Mouse (Mus musculus): ENCODE data around the gene Znhit6.

The Znhit6 gene

GRCm38 (mm10) chr3:145575743-145576481 is at the start of gene Znhit6:
Gene Znhit6 (plus strand): TSS chr3:145576205.
- in situ Hi-C loops (cut with MboI, MseI) = loop anchor here (25.0 kb wide), 1 partner anchor 586 kb away; no protein-coding TSS in a partner anchor

- in situ Hi-C loops (cut with MboI, MseI) = no loop called here
Measured at GRCm38 (mm10) chr3:145537870-145538269, 38.1 kb upstream of the Znhit6 start.

GRCm38 (mm10) chr3:145548441-145549415 is 27.3 kb upstream of the Znhit6 start:
- in situ Hi-C loops (cut with MboI, MseI) = no loop called here

DNA sequence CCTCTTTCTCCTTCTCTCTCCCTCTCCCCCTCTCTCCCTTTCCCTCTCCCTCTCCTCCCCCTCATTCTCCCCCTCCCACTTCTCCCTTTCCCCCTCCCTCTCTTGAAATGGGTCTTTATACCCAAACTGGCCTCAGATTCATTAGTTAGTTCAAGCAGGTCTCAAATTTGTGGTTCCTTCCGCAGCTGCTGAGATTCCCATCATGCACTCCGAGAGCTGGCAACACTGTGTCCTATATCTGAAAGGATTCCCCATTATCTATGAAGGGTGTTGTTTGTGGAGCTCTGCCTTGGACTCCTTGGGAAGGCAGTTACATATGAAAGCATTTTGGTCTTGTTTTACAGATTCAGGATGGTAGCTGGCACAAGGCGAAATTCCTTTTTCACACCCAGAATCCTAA is 25.8 kb upstream of the Znhit6 start:
- in situ Hi-C loops (cut with MboI, MseI) = no loop called here

DNA sequence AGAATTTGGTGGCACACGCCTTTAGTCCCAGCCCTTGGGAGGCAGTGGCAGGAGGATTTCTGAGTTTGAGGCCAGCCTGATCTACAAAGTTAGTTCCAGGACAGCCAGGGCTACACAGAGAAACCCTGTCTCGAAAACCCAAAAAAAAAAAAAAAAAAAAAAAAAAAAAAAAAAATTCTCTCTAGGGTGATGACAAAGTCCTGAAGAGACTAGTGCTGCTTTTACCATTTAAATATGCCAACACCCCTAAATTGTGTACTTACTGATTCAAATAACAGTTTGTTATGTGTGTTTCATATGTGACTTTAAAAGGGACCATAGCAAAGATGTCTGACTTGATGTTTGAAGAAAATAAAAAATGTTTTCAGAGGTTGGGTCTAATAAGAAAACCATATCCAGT is 21.6 kb upstream of the Znhit6 start:
- in situ Hi-C loops (cut with MboI, MseI) = no loop called here

- in situ Hi-C loops (cut with MboI, MseI) = no loop called here
Measured at GRCm38 (mm10) chr3:145556206-145556605, 19.8 kb upstream of the Znhit6 start.

DNA sequence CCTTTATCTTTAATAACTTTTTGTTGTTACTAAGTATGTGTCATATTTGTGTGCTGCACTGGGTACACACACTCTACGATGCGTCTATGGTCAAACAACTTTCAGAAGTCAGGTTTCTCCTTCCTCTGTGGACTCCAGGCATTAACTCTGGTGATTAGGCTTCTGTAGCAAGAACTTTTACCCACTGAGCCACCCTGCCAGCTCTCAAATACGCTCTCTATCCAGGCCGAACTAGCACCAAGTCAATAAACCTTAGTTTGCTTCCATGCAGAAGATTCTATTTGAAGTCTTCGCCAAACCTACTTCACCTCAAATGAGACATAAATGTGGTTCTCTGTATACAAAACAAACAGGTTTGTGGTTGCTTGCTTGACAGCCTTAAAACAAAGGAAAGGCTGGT is 16.3 kb upstream of the Znhit6 start:
- in situ Hi-C loops (cut with MboI, MseI) = no loop called here

- in situ Hi-C loops (cut with MboI, MseI) = no loop called here
Measured at GRCm38 (mm10) chr3:145560117-145560516, 15.9 kb upstream of the Znhit6 start.

DNA sequence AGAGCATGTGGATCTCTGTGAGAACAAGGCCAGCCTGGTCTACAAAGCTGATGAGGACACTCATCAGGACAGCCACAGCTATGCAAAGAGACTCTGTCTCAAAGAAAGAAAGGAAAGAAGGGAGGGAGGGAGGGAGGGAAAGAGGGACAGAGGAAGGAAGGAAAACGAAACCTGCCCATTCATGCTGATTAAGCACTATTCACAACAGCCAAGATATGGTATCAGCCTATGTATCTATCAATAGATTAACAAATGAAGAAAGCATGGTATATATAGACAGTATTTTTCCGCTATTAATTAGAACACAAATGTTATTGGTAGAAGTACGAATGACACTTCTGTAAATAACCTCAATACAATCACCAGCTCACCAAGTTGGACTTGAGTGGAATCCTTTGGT is 1.5 kb upstream of the Znhit6 start:
- in situ Hi-C loops (cut with MboI, MseI) = no loop called here

DNA sequence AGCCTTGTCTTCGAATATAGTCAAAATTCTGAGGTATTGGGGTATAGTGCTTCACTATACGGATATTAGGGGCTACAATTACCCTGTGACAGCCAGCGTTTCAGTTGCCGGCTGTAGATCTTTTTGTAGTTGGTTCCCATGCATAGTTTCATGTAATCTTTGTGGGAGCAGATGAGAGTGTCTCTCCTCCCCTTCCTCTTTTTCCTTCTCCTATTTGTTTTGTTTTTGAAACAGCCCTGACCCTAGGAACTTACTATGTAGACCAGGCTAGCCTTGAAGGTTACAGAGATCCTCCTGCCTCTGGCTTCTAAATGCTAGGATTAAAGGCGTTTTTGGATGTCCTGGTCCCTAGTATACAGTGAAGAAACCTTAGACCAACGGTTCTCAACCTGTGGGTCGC is 665 bp upstream of the Znhit6 start:
- in situ Hi-C loops (cut with MboI, MseI) = loop anchor here (25.0 kb wide), 1 partner anchor 587 kb away; no protein-coding TSS in a partner anchor

DNA sequence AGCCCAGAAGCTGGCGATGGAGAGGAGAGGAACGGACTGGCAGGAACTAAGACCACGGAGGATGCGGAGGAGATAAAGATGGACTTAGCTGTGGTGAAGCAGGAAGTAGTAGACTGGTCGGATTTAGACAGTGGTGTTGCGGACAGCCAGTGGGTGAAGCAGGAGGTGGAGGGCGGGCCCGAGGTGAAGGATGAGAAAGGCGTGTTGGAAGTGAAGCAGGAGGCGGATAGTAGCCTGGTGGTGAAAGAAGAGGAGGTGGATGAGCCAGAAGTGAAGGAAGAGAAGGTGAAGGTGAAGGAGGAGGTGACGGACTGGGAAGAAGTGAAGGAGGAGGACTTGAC is 447 bp downstream of the Znhit6 start:
- in situ Hi-C loops (cut with MboI, MseI) = loop anchor here (25.0 kb wide), 1 partner anchor 586 kb away; no protein-coding TSS in a partner anchor

- in situ Hi-C loops (cut with MboI, MseI) = loop anchor here (25.0 kb wide), 1 partner anchor 585 kb away; no protein-coding TSS in a partner anchor
Measured at GRCm38 (mm10) chr3:145576876-145577275, 871 bp downstream of the Znhit6 start.

GRCm38 (mm10) chr3:145583043-145583442 is 7.0 kb downstream of the Znhit6 start:
- in situ Hi-C loops (cut with MboI, MseI) = loop anchor here (25.0 kb wide), 1 partner anchor 579 kb away; no protein-coding TSS in a partner anchor

DNA sequence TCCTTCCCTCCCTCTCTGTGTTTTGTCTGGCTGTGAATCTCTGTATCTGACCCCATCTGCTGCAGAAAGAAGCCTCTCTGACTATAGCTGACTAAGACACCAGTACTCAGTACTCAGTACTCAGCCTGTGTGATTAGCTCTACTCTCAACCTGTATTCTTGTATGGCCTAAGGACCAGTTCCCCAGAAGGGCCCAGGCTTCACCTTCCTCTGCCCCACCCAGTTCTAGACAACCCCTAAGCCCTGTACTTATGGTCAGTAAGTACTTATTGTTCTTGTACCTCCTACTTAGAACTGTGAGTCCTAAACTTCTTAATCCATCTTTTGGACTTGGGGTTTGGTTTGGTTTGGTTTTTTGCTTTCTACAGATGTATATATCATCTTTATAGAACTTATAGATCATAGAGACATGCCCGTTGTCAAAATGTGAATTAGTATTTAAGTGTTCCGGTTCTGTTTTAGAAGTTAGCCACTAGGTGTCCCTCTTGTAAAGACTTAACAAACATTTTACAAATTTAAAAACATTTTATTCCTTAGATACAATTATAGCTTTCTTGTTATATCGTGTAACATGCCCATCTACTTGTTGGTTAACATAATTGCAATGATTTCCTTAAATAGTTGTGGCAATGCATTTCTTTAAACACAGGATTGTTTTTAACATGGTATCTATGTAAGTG is 7.7 kb downstream of the Znhit6 start:
- in situ Hi-C loops (cut with MboI, MseI) = loop anchor here (25.0 kb wide), 1 partner anchor 579 kb away; no protein-coding TSS in a partner anchor

DNA sequence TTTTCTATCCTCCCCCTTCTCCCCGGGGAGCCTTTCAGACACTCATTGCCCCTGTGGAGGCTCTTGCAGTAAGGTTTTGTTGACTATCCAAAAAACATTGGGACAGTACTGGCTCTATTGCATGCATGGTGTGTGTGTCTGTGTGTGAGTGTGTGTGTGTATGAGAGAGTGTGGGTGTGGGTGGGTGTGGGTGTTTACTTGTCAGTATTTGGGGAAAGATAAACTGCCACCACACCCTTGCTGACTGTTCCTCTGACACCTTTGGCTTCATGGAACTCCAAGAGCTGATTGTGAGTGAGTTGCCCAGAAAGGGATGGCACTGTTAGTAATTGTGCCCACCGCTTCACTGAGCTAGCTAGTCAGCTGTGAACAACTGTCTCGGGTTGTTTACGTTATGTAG is 14.6 kb downstream of the Znhit6 start:
- in situ Hi-C loops (cut with MboI, MseI) = loop anchor here (25.0 kb wide), 1 partner anchor 572 kb away; no protein-coding TSS in a partner anchor

GRCm38 (mm10) chr3:145591841-145592542 is 16.0 kb downstream of the Znhit6 start:
- in situ Hi-C loops (cut with MboI, MseI) = loop anchor here (25.0 kb wide), 1 partner anchor 570 kb away; no protein-coding TSS in a partner anchor

GRCm38 (mm10) chr3:145595354-145595753 is 19.3 kb downstream of the Znhit6 start:
- in situ Hi-C loops (cut with MboI, MseI) = loop anchor here (25.0 kb wide), 1 partner anchor 567 kb away; no protein-coding TSS in a partner anchor

DNA sequence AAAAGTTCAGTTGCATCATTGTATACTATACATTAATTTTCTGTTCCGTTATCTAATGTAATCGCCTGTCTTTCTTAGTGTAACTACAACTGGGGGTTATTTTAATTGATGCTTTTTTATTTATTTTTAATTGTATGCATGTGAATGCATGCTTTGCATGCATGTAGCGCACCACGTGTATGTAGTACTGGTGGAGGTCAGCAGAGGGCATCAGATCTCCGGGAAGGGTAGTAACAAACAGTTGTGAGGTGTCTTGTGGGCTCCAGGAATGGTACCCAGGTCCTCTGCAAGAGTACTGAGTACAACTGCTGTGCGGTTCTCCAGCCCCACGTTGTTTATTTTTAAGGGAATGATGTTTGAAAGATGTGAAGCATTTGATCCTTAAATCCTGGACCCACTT is 23.1 kb downstream of the Znhit6 start:
- in situ Hi-C loops (cut with MboI, MseI) = loop anchor here (25.0 kb wide), 1 partner anchor 563 kb away; no protein-coding TSS in a partner anchor

DNA sequence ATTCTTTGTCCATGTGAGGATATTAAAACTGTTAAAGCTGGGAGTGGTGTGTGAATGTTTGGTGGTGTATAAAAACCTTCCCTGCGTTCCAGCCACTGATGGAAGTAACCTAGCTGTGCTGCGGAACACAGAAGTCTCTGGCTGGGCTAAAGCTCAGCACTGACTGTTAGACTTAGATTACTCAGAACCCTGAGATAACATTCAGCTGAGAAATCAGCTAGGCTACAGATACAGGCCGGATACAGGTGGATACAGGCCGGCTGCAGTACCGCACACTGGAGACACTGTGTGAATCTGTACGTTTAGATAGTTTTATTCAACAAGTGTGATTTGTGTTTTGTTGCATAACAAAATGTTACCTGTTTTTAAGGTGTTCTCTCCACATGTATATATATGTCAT is 24.8 kb downstream of the Znhit6 start:
- in situ Hi-C loops (cut with MboI, MseI) = no loop called here

- in situ Hi-C loops (cut with MboI, MseI) = no loop called here
Measured at GRCm38 (mm10) chr3:145601345-145601744, 25.3 kb downstream of the Znhit6 start.
